Mouse (Mus musculus): Measurements from ENCODE around the gene Cybrd1. TPM values are rescaled to one million over a fixed set of nuclear protein-coding genes. Genes with fewer than 3 reads are reported as not detected.
A peak's percentile ranks its signal among the peaks of the same experiment; 100 is the strongest.

Gene Cybrd1
- polyA plus RNA-seq, 1 experiment from 2014 or later = 6.6 TPM

DNA sequence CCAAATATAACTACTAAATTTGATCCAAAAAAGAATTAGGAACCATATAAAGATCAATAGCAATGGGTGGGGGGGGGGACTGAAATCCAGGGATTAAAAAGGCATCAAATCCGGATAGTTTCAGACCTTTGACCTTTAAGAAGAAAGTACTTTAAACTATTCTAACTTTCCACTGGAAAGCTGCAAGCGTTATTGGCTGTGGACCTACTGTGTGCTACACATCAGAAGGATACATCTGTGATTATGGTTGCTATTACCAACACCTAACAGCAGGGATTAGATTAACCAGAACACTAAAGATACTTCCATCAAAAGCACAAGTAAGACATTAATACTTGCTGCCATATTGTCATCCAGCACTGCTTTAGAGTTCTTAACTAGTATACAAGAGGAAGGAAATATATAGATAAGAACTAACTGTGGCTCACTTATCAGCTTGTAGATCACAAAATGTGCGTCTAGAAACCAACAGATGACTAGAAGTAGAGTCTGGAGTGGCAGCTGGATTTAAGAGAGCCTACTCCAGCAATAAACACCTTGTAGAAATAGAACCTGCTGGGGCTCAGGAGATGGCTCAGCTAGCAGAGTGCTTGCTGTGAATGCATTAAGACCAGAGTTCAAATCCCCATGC, 14.3 kb downstream of the Cybrd1 start:
- no peak for ATAC-seq
- H3K27me3 ChIP-seq (replicated peaks) = no peaks in the 10 kb centered on the region
- H3K27ac ChIP-seq = no peak overlapping the region
- no peaks in the 10 kb centered on the region for H3K4me1 ChIP-seq (replicated peaks)
- H3K36me3 ChIP-seq = no peaks in the 10 kb centered on the region
- no peak overlapping the region for H3K4me3 ChIP-seq (replicated peaks)
- no peaks in the 10 kb centered on the region for H3K9me3 ChIP-seq
- 72% methylated on average over 3 of the region's 3 CpGs for WGBS
- H3K9ac ChIP-seq = no peak overlapping the region
- H3K4me2 ChIP-seq (replicated peaks) = no peak overlapping the region

DNA sequence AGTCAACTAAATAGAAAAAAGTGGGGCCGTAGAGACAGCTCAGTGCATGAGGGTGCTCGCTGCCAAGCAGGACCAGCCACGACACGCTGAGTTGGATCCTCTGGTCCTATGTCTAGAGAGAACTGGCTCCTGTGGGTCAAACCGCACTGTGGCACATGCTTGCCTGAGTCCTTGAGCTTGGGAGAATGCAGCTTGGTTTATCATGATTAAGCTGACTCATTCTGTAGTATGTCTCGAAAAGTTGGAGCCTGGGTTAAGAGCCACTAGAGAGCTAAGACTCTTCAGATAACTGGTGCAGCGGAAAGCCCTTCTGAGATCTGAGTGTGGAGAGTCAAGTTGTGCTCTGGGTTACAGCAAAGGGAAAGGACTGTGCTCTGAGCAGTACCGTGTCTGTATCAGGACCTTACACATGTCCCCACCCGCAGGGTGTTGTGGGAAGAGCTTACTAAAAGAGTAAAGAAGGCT, 16.4 kb downstream of the Cybrd1 start:
- Histone ChIP-seq H3K27ac (no peak overlapping the region), H3K36me3 (no peaks in the 10 kb centered on the region), H3K9me3 (no peaks in the 10 kb centered on the region), H3K27me3 (replicated peaks) (no peaks in the 10 kb centered on the region), H3K9ac (no peak overlapping the region), H3K4me3 (replicated peaks) (no peak overlapping the region), H3K4me2 (replicated peaks) (no peak overlapping the region), H3K4me1 (replicated peaks) (no peaks in the 10 kb centered on the region)
- no peak for ATAC-seq
- WGBS = 84% methylated on average over 9 of the region's 9 CpGs

DNA sequence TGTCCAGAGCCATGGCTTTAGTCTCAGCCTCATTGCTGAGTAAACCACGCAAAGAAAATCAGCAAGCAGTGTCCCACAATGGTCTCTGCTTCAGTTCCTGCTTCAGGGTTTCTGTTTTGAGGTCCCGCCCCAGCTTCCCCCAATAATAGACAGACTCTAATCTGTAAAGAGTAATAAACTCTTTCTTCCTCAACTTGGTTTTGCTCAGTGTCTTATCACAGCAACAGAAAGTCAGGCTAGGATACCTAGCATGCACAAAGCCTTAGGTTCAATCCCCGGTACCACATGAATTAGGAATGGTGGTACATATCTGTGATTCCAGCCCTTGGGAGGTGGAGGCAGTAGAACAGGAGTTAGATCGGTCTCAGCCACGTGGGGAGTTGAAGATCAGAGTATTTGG, 17.1 kb downstream of the Cybrd1 start:
- 72% methylated on average over 5 of the region's 5 CpGs for WGBS
- no peak overlapping the region for H3K27ac ChIP-seq

DNA sequence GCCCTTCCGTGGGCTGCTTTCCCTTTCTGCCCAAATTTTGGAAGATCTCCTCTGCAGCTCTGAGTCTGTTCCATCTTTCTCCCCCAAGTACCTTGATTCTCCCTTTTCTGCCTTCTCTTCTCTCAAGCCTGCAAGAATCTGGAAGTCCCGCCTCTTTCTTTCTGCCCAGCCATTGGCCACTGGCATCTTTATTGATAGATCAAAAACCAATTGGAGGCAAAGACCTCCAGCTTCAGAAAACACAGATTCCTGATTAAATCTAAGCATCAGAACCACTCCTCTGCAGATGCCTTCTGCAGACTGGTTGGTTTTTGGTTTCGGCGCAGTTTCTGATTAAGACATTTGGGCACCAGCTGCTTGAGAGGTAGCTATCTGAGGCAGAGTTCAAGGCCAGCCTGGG, 22.9 kb downstream of the Cybrd1 start:
- Histone ChIP-seq H3K36me3 (no peaks in the 10 kb centered on the region), H3K4me3 (replicated peaks) (no peak overlapping the region), H3K27ac (no peak overlapping the region), H3K9me3 (no peaks in the 10 kb centered on the region), H3K4me2 (replicated peaks) (no peak overlapping the region), H3K27me3 (replicated peaks) (no peaks in the 10 kb centered on the region), H3K9ac (no peak overlapping the region), H3K4me1 (replicated peaks) (no peaks in the 10 kb centered on the region)
- 83% methylated on average over 4 of the region's 4 CpGs for WGBS
- ATAC-seq = no peak

More for the DNA sequence above, 17.1 kb downstream of the Cybrd1 start:
- Histone ChIP-seq H3K27me3 (replicated peaks) (no peaks in the 10 kb centered on the region), H3K36me3 (no peaks in the 10 kb centered on the region), H3K4me2 (replicated peaks) (no peak overlapping the region), H3K9ac (no peak overlapping the region), H3K4me1 (replicated peaks) (no peaks in the 10 kb centered on the region), H3K4me3 (replicated peaks) (no peak overlapping the region), H3K9me3 (no peaks in the 10 kb centered on the region)
- peak; percentile 28; the same call in 1 of the 2 replicates for ATAC-seq

DNA sequence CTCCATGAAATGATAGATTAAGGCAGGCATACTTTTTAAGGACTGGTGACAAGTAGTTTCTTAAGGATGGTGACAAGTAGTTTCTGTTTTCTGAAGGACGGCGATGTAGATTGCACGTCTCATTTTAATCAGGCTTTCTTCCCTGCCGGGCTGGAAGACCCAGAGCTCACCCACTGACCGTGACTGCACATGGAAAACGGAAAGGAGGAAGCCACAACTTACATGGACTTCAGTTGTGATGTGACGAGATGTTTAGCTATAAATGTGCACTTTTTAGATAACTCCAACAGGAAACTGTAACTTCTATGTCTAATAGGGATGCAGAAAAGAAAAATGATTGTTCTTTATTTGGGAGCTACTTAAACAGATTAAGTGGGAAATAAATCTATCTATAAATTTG, 24.7 kb downstream of the Cybrd1 start:
- Histone ChIP-seq H3K9me3 (no peaks in the 10 kb centered on the region), H3K4me2 (replicated peaks) (no peak overlapping the region), H3K4me1 (replicated peaks) (no peaks in the 10 kb centered on the region), H3K27ac (no peak overlapping the region), H3K27me3 (replicated peaks) (no peaks in the 10 kb centered on the region), H3K36me3 (no peaks in the 10 kb centered on the region), H3K9ac (no peak overlapping the region), H3K4me3 (replicated peaks) (no peak overlapping the region)
- no peak for ATAC-seq
- WGBS = 51% methylated on average over 7 of the region's 7 CpGs

DNA sequence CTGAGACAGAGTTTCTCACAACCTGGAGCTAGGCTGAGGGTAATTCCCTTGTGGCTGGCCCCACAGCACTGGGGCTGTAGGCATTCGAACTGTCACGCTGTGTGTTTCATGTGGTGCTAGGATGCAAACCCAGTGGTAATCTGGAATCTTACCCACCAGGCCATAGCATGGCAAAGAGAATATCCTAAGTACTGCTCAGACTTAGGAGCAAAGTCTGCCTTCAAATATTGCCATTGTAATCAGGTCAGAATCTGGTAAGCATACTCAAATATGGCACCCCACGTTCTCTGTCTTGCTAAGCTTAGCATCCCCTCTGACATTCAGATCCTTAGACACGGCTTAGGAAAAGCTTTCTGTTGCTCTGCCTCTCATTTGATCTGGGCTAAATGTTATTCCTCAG, 28.1 kb downstream of the Cybrd1 start:
- H3K27ac ChIP-seq = peak overlapping the region; percentile 37; the same call in 1 of the 2 replicates
- ATAC-seq = peak; percentile 78
- WGBS = 67% methylated on average over 4 of the region's 4 CpGs

DNA sequence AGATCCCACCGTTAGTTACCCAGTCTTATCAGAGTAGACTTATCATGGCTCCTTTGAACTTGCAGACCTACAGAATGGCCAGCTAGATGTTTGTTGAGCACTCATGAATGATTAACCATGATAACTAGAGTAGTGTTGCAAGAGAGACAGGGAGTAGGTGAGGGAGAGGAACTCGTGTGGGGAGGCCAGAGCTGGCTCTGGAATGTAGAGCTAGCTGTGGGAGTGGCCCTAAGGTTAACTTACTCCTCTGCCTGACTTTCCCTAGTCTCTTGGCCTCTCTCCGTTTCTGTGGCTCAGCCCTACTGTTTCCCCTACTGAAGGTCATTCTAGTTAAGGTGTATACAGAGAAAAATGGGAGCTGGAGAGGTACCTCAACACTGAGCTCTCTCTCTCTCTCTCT, 28.5 kb downstream of the Cybrd1 start:
- Histone ChIP-seq H3K4me2 (replicated peaks) (no peak overlapping the region), H3K36me3 (no peaks in the 10 kb centered on the region), H3K9ac (no peak overlapping the region), H3K4me1 (replicated peaks) (no peaks in the 10 kb centered on the region), H3K9me3 (no peaks in the 10 kb centered on the region), H3K4me3 (replicated peaks) (no peak overlapping the region), H3K27ac (0 out of 2 replicates have a peak overlapping the region, but pooled peaks have one; percentile 37), H3K27me3 (replicated peaks) (no peaks in the 10 kb centered on the region)
- WGBS = 32% methylated on average over 3 of the region's 3 CpGs
- peak; percentile 97 for ATAC-seq

More for the DNA sequence above, 28.1 kb downstream of the Cybrd1 start:
- Histone ChIP-seq H3K9me3 (no peaks in the 10 kb centered on the region), H3K27me3 (replicated peaks) (no peaks in the 10 kb centered on the region), H3K4me1 (replicated peaks) (no peaks in the 10 kb centered on the region), H3K9ac (no peak overlapping the region), H3K36me3 (no peaks in the 10 kb centered on the region), H3K4me3 (replicated peaks) (no peak overlapping the region), H3K4me2 (replicated peaks) (no peak overlapping the region)

DNA sequence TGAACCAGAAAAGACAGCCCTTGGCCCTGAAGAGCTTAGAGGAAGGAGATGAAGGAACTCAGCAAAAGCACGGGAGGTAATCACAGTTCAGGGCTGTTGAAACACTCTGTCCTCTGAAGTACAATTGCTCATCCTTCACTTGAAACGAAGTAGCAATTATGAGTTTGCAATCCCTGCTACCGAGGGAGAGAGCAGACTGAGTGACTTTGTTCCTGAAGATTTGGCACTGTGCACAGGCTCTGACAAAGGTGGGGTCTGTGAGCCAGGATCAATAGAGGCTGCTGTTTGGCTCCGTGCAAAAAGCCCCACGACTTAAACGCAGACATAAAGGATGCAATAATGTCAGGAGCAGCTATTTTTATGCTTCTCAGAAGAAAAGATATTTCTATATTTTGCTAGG, 30.1 kb downstream of the Cybrd1 start:
- WGBS = 39% methylated on average over 6 of the region's 6 CpGs
- no peak overlapping the region for H3K4me3 ChIP-seq (replicated peaks)
- H3K36me3 ChIP-seq = no peaks in the 10 kb centered on the region
- H3K9me3 ChIP-seq = no peaks in the 10 kb centered on the region
- ATAC-seq = no peak
- no peaks in the 10 kb centered on the region for H3K4me1 ChIP-seq (replicated peaks)
- H3K9ac ChIP-seq = no peak overlapping the region
- no peaks in the 10 kb centered on the region for H3K27me3 ChIP-seq (replicated peaks)
- no peak overlapping the region for H3K4me2 ChIP-seq (replicated peaks)
- H3K27ac ChIP-seq = no peak overlapping the region

DNA sequence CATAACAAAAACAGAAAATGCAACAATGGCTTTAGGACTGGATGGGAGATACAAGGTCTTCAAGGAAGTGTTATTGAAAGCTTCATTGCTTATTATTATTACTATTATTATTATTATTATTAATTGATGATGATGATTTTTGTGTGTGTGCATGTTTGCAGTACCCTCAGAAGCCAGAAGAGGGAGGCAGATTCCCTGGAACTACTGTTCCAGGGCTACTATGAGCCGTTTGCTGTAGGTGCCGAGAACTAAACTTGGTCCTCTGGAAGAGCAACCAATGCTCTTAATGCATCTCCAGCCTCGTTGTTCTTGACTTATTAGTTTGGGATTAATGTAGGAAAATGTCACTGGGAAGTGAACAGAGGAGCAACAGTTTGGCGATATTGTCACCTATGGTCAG, 34.4 kb downstream of the Cybrd1 start:
- H3K4me3 ChIP-seq (replicated peaks) = no peak overlapping the region
- WGBS = 90% methylated on average over 4 of the region's 4 CpGs
- H3K4me1 ChIP-seq (replicated peaks) = no peaks in the 10 kb centered on the region
- no peak overlapping the region for H3K9ac ChIP-seq
- H3K27ac ChIP-seq = no peak overlapping the region
- no peak overlapping the region for H3K4me2 ChIP-seq (replicated peaks)
- H3K27me3 ChIP-seq (replicated peaks) = no peaks in the 10 kb centered on the region
- no peaks in the 10 kb centered on the region for H3K9me3 ChIP-seq
- H3K36me3 ChIP-seq = no peaks in the 10 kb centered on the region
- ATAC-seq = no peak

DNA sequence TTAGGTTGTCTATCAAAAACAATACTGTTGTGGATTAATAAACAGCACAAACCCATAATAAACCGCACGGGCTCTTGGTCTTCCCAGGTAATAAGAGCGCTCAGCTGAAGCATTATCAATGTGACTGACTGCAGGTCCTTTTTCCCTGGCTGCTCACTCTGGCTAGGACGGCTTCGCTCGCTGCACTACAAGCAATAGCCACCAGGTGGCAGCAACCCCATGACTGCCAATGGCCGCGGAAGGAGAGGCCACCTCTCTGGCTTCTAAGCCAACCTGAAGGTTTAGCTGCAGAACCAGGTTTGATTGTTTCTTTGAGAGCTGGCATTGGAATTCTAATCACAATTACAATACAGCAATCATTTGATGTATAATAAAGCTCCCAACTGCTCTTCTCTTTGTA, 37.8 kb downstream of the Cybrd1 start:
- H3K4me1 ChIP-seq (replicated peaks) = no peaks in the 10 kb centered on the region
- no peak overlapping the region for H3K4me3 ChIP-seq (replicated peaks)
- H3K4me2 ChIP-seq (replicated peaks) = no peak overlapping the region
- WGBS = 5% methylated on average over 8 of the region's 8 CpGs
- H3K36me3 ChIP-seq = no peaks in the 10 kb centered on the region
- no peak overlapping the region for H3K9ac ChIP-seq
- no peaks in the 10 kb centered on the region for H3K9me3 ChIP-seq
- H3K27ac ChIP-seq = no peak overlapping the region
- H3K27me3 ChIP-seq (replicated peaks) = no peaks in the 10 kb centered on the region
- ATAC-seq = peak; percentile 79

DNA sequence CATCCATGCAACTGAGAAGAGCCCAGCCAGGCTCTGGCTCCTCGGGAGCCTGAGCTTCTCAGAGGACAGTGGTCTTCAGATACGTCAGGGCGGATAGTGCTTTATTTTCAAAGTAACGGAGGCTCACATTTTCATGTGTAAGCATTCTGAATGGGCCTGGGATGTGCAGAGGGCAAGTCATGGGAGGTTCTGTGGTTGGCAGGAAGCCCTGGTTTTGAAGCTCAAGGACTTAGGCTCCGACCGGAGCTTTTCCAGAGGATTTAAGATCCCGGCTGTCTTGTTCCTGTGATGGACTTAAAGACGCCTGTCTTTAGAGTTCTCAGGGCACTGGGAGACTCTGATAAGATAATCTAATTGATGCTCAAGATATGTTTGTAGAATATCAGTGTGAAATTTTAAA, 38.7 kb downstream of the Cybrd1 start:
- Histone ChIP-seq H3K9ac (no peak overlapping the region), H3K4me1 (replicated peaks) (no peaks in the 10 kb centered on the region), H3K9me3 (no peaks in the 10 kb centered on the region), H3K27ac (no peak overlapping the region), H3K4me3 (replicated peaks) (no peak overlapping the region), H3K4me2 (replicated peaks) (no peak overlapping the region), H3K36me3 (no peaks in the 10 kb centered on the region), H3K27me3 (replicated peaks) (no peaks in the 10 kb centered on the region)
- WGBS = 78% methylated on average over 8 of the region's 8 CpGs
- no peak for ATAC-seq

DNA sequence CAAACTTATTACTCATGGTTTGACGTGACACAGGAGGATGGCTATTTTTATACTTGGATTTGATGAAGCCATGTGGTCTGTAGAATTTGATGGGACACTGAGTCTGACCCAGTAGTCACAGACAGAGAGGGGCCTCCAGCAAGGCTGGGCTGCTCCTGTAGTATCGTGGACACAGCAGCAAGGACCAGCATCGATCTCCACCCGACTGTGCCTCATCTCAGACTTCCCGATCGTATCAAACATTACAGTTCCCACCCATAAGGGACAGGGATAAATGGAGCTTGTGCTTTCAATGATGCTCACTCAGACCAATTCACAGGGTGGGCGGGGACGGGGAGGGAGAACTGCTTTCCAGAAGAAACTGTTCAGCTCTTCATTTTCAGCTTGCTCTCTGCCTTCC, 40.2 kb downstream of the Cybrd1 start:
- Histone ChIP-seq H3K4me3 (replicated peaks) (no peak overlapping the region), H3K4me1 (replicated peaks) (no peaks in the 10 kb centered on the region), H3K4me2 (replicated peaks) (no peak overlapping the region), H3K27ac (no peak overlapping the region), H3K9me3 (no peaks in the 10 kb centered on the region), H3K36me3 (no peaks in the 10 kb centered on the region), H3K9ac (no peak overlapping the region), H3K27me3 (replicated peaks) (no peaks in the 10 kb centered on the region)
- ATAC-seq = no peak
- WGBS = 85% methylated on average over 8 of the region's 8 CpGs

DNA sequence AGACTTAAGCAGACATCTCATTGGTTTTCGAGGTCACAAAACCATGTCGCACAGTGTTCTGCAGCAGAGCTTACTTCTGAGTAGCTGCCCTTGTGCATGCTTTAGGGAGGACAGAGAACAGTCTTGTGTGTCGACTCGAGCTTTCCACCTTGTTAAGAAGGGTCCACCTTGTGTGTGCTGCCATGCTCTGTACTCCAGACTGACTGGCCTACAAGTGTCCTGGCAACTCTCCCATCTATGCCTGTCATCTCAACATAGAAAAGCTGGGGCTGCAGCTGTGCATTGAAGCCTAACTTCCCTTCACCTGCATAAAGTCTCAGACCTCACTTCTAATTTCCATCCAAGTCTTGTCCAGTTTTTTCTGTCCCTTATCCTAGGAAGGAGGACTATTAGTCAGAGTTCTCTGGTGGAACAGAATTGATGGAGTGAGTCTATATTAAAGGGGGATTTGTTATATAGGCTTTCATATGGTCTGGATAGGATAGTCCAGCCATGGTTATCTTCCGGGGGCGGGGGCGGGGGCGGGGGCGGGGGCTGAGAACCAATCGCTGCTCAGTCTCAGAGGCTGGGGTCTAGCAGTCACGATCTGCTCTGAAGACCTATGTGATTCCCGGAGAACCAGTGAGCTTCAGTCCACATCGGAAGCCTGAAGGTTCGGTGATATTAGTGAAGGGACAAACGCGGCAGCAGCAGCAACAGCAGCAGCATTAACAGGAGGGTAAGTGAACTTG, 42.0 kb downstream of the Cybrd1 start:
- no peaks in the 10 kb centered on the region for H3K4me1 ChIP-seq (replicated peaks)
- no peak overlapping the region for H3K4me3 ChIP-seq (replicated peaks)
- no peak overlapping the region for H3K27ac ChIP-seq
- H3K4me2 ChIP-seq (replicated peaks) = no peak overlapping the region
- no peaks in the 10 kb centered on the region for H3K27me3 ChIP-seq (replicated peaks)
- WGBS = 80% methylated on average over 16 of the region's 16 CpGs
- ATAC-seq = no peak
- no peaks in the 10 kb centered on the region for H3K9me3 ChIP-seq
- no peaks in the 10 kb centered on the region for H3K36me3 ChIP-seq
- no peak overlapping the region for H3K9ac ChIP-seq

All from intestine, embryonic 15.5 days (tissue).